Mouse (Mus musculus) embryonic facial prominence, embryonic 10.5 days (tissue): Measurements from ENCODE around the gene Cyth3. TPM values are rescaled to one million over a fixed set of nuclear protein-coding genes. Genes with fewer than 3 reads are reported as not detected.
A peak's percentile ranks its signal among the peaks of the same experiment; 100 is the strongest.

Experiments used
- DNase-seq: peaks from one replicate; pipeline ENCODE4 v3.0.0-alpha.2; 2017; ENCODE audit warnings: low spot score
- H3K27ac ChIP-seq: fragments of 300-500 bp; sonication (generic); replicated peaks from 2 replicates; pipeline ENCODE4 v1.5.1; 2016; ENCODE audit warnings: mild to moderate bottlenecking
- H3K27me3 ChIP-seq: fragments of 300-500 bp; sonication (generic); replicated peaks from 2 replicates; pipeline ENCODE4 v1.6.1; 2016; ENCODE audit warnings: low read depth, mild to moderate bottlenecking; ENCODE audit not compliant: poor library complexity, severe bottlenecking
- H3K36me3 ChIP-seq: fragments of 300-500 bp; sonication (generic); replicated peaks from 2 replicates; pipeline ENCODE4 v1.6.1; 2016; ENCODE audit warnings: mild to moderate bottlenecking, moderate library complexity
- H3K4me1 ChIP-seq: fragments of 300-500 bp; sonication (generic); 2 replicates; pipeline ENCODE4 v1.6.1; 2016
- H3K4me3 ChIP-seq: fragments of 300-500 bp; sonication (generic); 2 replicates; pipeline ENCODE4 v1.5.1; 2016; ENCODE audit warnings: mild to moderate bottlenecking, moderate library complexity
- H3K9me3 ChIP-seq: fragments of 300-500 bp; sonication (generic); 2 replicates; pipeline ENCODE4 v1.6.1; 2016; ENCODE audit warnings: mild to moderate bottlenecking
- WGBS: fragments of 180-500 bp; shearing (Covaris S2); methylation state at CpG from one replicate; pipeline ENCODE4 v1.1.7; 2016; 5-methylcytosine and 5-hydroxymethylcytosine counted together
- polyA plus RNA-seq: library from polyadenylated mRNA; unstranded; fragments of >200 nt; fragmentation: Nextera tagmentation; extraction: Ambion mirVana; gene quantifications from 2 replicates; pipeline ENCODE4 v1.2.1, GENCODE M21; 2016

The Cyth3 gene
- polyA plus RNA-seq, 1 experiment from 2014 or later: 48.1 TPM

GRCm38 (mm10) chr5:143594291-143595065 lies 27.8 kb upstream of the Cyth3 start:
- Histone ChIP-seq H3K27me3 (no peaks in the 10 kb centered on the region), H3K27ac (no peak overlapping the region), H3K36me3 (no peaks in the 10 kb centered on the region), H3K9me3 (no peaks in the 10 kb centered on the region), H3K4me1 (peaks cover 4% of the 10 kb centered on the region), H3K4me3 (no peak overlapping the region)
- DNase-seq: no peak
- 86% methylated on average over 3 of the region's 3 CpGs for WGBS

- Histone ChIP-seq H3K27ac (no peak overlapping the region), H3K36me3 (no peaks in the 10 kb centered on the region), H3K4me1 (0 out of 2 replicates have a peak, but pooled peaks cover 3% of the 10 kb centered on the region), H3K27me3 (no peaks in the 10 kb centered on the region), H3K9me3 (no peaks in the 10 kb centered on the region), H3K4me3 (no peak overlapping the region)
- no peak for DNase-seq
- WGBS: 76% methylated on average over 10 of the region's 10 CpGs
Measured at GRCm38 (mm10) chr5:143602051-143602450, 20.2 kb upstream of the Cyth3 start.

DNA sequence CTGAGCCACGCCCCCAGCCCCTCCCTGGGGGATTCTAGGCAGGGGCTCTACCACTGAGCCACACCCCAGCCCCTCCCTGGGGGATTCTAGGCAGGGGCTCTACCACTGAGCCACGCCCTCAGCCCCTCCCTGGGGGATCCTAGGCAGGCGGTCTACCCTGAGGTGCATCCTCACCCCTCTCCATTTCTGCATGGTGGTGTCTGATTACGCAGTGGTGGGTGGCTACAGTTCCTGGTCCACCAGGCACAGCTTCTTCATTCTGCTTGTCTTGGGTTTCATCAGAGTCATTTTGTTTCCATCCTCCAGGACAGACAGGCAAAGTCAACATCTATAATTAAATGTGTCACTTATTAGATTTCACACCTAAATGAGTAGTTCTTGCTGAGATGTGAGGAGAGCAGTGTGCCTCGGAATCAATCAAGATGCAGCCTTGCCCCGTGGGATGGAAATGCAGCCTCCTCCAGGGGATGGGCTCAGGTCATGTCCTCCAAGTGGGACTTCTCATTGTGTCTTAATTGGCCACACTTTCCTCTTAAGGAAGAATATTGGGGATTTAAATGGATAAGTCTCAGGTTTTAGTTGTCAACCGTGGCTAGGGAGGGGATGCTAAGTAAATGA lies 18.0 kb upstream of the Cyth3 start:
- no peaks in the 10 kb centered on the region for H3K27me3 ChIP-seq
- WGBS: 71% methylated on average over 7 of the region's 7 CpGs
- H3K4me3 ChIP-seq: no peak overlapping the region

DNA sequence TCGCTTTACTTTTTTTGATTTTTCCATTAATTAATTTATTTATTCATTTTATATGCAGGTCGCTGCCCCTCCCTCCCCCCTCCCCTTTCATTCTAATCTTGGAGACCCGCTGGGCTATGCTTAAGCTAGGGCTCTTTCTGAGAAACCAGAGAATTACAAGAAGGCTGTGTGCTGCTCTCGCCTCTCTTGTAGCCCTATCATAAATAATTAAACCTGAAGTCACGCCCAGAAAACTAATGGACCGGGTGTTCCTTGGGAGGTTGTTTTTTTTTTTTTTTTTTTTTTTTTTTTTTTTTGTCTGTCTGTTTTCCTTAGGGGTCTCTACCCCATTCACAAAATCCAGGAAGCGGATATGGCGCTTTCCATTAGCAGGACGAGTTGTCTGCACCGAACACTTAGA lies 15.5 kb upstream of the Cyth3 start:
- H3K27ac ChIP-seq: no peak overlapping the region
- no peak overlapping the region for H3K4me3 ChIP-seq
- H3K9me3 ChIP-seq: no peaks in the 10 kb centered on the region
- 84% methylated on average over 10 of the region's 10 CpGs for WGBS
- H3K36me3 ChIP-seq: no peaks in the 10 kb centered on the region
- DNase-seq: no peak
- peaks cover 14% of the 10 kb centered on the region for H3K4me1 ChIP-seq
- no peaks in the 10 kb centered on the region for H3K27me3 ChIP-seq

More for the DNA sequence above, 18.0 kb upstream of the Cyth3 start:
- Histone ChIP-seq H3K27ac (no peak overlapping the region), H3K4me1 (0 out of 2 replicates have a peak, but pooled peaks cover 3% of the 10 kb centered on the region), H3K9me3 (no peaks in the 10 kb centered on the region), H3K36me3 (no peaks in the 10 kb centered on the region)
- no peak for DNase-seq

DNA sequence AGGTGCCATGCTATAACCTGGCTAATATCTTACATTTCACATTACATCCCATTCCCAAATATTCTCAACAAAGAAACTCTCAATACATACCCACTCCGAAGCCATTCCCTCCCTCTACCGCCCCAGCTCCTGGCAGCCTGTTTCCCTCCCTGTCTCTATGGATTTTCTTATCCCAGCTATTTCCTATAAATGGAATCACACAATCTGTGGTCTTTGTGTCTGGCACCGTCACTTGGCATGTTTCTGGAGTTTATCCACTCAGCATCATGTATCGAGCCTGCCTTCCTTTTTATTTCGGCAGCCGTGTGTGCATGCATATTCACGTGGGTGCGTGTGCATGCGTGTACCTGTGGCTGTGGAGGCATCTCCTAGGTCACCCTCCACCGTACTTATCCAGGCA lies 14.1 kb upstream of the Cyth3 start:
- Histone ChIP-seq H3K9me3 (no peaks in the 10 kb centered on the region), H3K27ac (no peak overlapping the region), H3K4me1 (peaks cover 17% of the 10 kb centered on the region), H3K4me3 (no peak overlapping the region), H3K27me3 (no peaks in the 10 kb centered on the region), H3K36me3 (no peaks in the 10 kb centered on the region)
- WGBS: 93% methylated on average over 10 of the region's 10 CpGs
- DNase-seq: no peak

- no peaks in the 10 kb centered on the region for H3K9me3 ChIP-seq
- H3K4me1 ChIP-seq: peaks cover 17% of the 10 kb centered on the region
- DNase-seq: no peak
- no peak overlapping the region for H3K27ac ChIP-seq
- no peak overlapping the region for H3K4me3 ChIP-seq
- no peaks in the 10 kb centered on the region for H3K27me3 ChIP-seq
- no peaks in the 10 kb centered on the region for H3K36me3 ChIP-seq
- WGBS: 79% methylated on average over 7 of the region's 7 CpGs
Measured at GRCm38 (mm10) chr5:143611954-143612353, 10.3 kb upstream of the Cyth3 start.

- no peaks in the 10 kb centered on the region for H3K9me3 ChIP-seq
- no peak for DNase-seq
- no peak overlapping the region for H3K4me3 ChIP-seq
- 62% methylated on average over 4 of the region's 4 CpGs for WGBS
- 0 out of 2 replicates have a peak overlapping the region, but pooled peaks have one; percentile 25 for H3K27ac ChIP-seq
- H3K4me1 ChIP-seq: peaks cover 26% of the 10 kb centered on the region
- no peaks in the 10 kb centered on the region for H3K27me3 ChIP-seq
- no peaks in the 10 kb centered on the region for H3K36me3 ChIP-seq
Measured at GRCm38 (mm10) chr5:143613265-143613664, 9.0 kb upstream of the Cyth3 start.

DNA sequence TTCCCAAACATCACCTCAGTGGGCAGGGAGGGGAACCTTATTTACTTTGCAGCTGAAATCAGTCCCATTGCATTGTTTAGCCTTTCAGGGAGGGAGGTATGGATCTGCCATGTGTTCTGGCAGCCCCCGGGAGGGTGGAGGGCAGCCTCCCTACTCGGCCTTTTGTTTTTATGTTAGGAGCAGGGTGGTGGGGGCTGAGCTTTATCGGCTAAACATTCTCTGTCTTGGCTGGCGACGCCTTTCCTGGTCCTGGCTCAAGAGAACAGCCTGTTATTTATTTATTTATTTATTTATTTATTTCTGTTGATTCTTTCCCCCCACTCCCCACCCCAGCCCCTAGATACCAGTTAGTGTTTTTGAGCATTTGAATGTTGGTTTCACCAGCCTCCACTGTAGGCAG lies 7.7 kb upstream of the Cyth3 start:
- Histone ChIP-seq H3K4me1 (peaks cover 36% of the 10 kb centered on the region), H3K36me3 (no peaks in the 10 kb centered on the region), H3K9me3 (no peaks in the 10 kb centered on the region), H3K27me3 (no peaks in the 10 kb centered on the region), H3K4me3 (no peak overlapping the region), H3K27ac (no peak overlapping the region)
- DNase-seq: no peak
- WGBS: 79% methylated on average over 5 of the region's 5 CpGs

DNA sequence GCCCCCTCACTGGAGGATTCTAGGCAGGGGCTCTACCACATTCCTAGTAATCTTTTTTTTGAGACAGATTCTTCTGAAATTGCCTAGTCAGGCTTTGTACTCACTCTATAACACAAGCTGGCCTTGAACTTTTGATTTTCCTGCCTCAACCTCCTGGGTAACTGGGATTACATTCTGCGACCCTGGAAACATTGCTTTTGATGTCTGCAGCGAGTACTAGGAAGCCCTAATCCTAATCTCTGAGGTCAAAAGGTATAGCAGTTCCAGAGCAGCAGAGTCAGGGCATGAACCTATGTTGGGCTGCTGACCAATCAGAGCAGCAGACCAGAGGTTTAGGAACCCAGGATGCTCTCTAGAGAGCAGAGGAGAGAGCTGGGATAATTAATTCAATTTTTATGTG lies 6.9 kb upstream of the Cyth3 start:
- Histone ChIP-seq H3K9me3 (no peaks in the 10 kb centered on the region), H3K27ac (no peak overlapping the region)
- WGBS: 93% methylated on average over 2 of the region's 2 CpGs

GRCm38 (mm10) chr5:143616116-143616515 lies 6.1 kb upstream of the Cyth3 start:
- Histone ChIP-seq H3K4me1 (peaks cover 31% of the 10 kb centered on the region), H3K9me3 (no peaks in the 10 kb centered on the region), H3K4me3 (no peak overlapping the region), H3K27me3 (no peaks in the 10 kb centered on the region; the same call in 1 of the 2 replicates), H3K36me3 (no peaks in the 10 kb centered on the region), H3K27ac (no peak overlapping the region)
- no peak for DNase-seq
- WGBS: 89% methylated on average over 4 of the region's 4 CpGs

More for the DNA sequence above, 6.9 kb upstream of the Cyth3 start:
- no peak for DNase-seq
- H3K4me1 ChIP-seq: peaks cover 28% of the 10 kb centered on the region
- H3K36me3 ChIP-seq: no peaks in the 10 kb centered on the region
- no peaks in the 10 kb centered on the region for H3K27me3 ChIP-seq
- H3K4me3 ChIP-seq: no peak overlapping the region

GRCm38 (mm10) chr5:143616657-143617329 lies 5.5 kb upstream of the Cyth3 start:
- 93% methylated on average over 3 of the region's 3 CpGs for WGBS
- Histone ChIP-seq H3K36me3 (no peaks in the 10 kb centered on the region), H3K27me3 (no peaks in the 10 kb centered on the region; the same call in 1 of the 2 replicates), H3K4me3 (no peak overlapping the region), H3K9me3 (no peaks in the 10 kb centered on the region), H3K27ac (0 out of 2 replicates have a peak overlapping the region, but pooled peaks have one; percentile 52), H3K4me1 (peaks cover 35% of the 10 kb centered on the region)
- no peak for DNase-seq

- H3K27ac ChIP-seq: peak overlapping the region; percentile 52
- DNase-seq: peak; percentile 73
- 38% methylated on average over 10 of the region's 10 CpGs for WGBS
Measured at GRCm38 (mm10) chr5:143617487-143618209, 4.6 kb upstream of the Cyth3 start.

More at GRCm38 (mm10) chr5:143617487-143618209, 4.6 kb upstream of the Cyth3 start:
- no peaks in the 10 kb centered on the region; the same call in 1 of the 2 replicates for H3K27me3 ChIP-seq
- no peak overlapping the region for H3K4me3 ChIP-seq
- peaks cover 43% of the 10 kb centered on the region for H3K4me1 ChIP-seq
- no peaks in the 10 kb centered on the region for H3K36me3 ChIP-seq
- H3K9me3 ChIP-seq: no peaks in the 10 kb centered on the region
